Mouse (Mus musculus): ENCODE data around the gene Apoa1.

The Apoa1 gene

DNA sequence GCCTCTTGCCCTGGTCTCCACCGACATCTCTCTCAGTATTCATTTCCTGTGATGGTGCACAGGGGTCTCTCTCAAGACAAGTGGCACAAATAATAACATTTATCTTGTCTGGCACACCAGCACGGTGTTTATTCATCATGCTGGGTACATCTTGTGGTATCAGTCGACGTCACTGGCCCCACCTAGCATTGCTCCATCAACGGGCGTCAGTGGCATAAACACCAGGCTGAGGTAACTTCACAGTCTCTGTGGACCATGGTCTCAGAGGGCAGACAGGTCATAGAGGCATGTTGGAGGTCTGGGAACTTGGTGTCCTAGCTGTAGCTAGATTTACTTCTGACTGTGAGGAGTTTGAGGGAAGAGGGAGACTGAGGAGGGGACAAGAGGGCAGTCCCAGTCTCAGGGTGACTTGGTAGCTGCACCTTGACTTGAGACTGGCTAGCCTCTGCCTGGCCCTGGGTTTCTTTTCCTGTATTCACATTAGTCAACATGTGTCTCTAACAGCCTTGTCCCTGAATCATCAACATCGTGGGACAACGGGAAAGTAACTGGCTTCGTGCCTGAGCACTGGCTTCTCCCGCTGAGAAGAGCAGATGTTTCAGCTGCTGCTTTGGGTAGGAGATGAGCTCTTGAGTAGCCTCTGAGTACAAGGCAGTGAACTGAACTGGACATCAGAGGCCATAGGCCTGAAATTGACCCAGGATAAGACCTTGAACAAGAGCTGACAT lies 28.4 kb downstream of the Apoa1 start:
- CTCF ChIA-PET, result no interaction called here

DNA sequence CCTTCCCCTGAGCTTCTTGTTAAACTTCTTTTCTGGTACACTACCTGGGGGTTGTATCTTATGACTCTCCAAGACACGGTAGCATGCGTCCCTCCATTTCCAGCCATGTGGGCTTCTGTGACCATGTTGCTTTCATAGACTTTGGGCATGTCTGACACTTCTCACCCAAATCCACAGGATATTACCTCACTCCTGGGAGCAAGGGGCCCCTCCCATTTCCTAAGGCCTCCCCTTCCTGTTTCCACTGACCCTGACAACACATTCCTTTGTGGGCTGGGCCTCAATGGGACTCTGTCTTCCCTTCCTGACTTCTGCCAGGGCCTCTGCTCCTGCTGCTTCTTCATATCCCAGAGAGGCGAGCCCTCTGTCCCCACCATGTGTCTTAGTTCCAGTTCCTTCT lies 29.2 kb downstream of the Apoa1 start:
- CTCF ChIA-PET, result no interaction called here

DNA sequence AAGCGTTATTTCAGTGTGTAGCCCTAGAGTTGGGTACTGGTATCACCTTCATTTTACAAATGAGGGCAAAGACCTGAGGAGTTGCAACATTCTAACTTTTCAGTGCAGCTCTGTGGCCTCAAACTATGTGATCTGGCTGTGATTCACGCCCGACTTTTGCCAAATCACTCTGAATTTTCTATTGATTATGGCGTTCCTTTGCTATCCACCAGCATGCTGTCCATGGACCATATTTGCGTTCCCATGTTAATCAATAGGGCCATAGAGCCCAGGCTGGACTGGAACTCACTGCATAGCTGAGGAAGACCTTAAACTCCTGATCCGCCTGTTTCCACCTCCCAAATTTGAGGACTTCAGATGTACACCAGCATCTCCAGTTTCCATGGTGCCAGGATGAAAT lies 30.7 kb downstream of the Apoa1 start:
- CTCF ChIA-PET, result no interaction called here

DNA sequence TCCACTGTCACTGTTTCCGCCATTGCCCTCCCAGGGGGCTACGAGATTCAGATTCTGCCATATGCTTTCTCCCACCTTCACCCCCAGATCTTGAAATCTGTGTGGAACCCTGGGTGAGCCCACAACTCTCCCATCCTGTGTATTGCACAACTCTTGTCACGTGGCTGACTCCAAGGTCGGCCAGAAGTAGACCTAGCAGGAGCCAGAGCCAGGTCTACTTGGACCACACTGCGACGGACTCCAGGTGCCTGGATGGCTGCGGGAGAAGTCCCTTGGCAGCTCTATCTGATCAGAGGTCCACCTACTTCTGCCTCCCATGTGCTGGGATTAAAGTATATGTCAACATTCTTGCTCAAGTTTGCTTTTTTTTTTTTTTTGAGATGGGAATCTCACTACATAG lies 32.8 kb downstream of the Apoa1 start:
- CTCF ChIA-PET, result no interaction called here

DNA sequence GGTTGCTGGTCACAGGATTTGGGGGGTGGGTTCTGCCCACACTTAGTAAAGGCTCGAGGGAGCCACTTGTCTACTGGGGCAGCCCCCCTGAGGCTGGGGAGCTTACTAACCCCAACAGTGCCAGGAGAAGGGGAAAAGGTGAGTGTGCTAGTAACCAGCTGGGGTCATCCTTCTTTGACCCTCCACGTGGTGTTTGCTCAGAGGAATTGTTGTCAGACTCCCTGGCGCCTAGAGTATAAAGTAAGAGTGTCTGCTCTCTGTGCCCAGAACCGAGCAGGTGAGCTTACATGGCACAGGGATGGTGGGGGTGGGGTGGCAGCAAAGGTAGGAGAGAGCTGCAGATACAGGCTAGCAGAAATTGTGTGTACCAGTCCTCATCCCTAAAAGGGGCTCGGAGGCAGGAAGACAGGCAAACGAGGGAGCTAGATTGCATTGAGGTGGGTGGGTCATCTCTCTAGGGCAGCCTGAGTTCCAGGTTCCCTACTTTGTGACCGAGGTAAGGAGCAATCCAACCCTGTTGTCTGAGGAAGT lies 40.0 kb downstream of the Apoa1 start, which contains the start of gene Apoa5:
TSS of gene Apoa5 (plus strand) at position 291 of the 531 bp plus-strand sequence.
- CTCF ChIA-PET, result no interaction called here

DNA sequence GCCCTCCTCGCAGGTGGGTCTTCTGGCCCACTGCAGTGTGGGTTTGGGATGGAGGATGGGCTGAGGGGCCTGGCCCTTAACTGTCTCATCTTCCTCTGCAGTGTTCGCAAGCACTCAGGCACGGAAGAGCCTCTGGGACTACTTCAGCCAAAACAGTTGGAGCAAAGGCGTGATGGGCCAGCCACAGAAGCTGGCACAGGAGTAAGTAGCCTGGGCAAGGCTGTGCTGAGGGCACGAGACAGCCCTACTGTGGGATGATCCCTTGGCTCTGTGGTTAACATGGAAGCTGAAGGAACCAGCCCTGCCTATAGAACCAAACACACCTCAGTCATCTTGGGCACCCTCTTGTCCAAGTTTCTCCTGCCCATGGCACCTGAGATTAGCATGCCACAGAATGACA lies 40.7 kb downstream of the Apoa1 start:
- CTCF ChIA-PET, result no interaction called here

DNA sequence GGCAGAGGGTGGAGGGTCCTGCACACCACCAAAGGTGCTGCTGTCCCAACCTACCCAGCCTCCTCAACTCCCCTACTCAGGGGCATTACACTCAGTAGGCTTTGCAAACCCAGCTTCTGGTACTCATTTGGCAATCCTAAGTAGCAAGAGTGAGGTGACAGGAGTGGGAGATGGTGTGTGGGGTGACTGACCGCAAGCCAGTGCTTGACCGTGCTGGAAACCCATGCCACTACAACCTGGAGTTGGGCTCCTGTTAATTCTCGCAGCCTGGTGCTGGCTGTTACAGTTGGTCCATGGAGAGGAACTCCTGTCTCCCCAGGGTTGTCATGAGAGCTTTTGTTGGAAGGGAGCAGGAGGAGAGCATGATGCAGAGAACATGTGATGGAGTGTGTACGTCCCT lies 42.4 kb downstream of the Apoa1 start:
- CTCF ChIA-PET, result no interaction called here

DNA sequence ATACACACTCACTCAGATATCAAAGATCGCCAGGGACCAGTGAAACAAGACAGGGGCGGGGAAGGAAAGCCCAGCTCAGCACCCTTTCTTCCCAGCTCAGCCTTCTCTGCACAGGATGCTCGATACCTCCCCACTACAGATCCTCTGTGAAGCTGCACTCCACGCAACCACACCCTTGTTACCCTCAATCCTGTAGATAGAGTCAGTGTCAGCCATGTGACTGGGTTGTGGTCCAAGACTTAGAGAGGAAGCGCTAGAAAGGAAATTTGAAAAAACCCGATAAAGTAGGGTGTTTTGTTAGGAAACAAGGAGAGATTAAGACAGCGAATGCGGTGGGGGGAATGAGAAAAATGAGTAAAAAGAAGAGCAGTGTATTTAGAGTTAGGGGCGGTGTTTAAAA lies 43.7 kb downstream of the Apoa1 start:
- CTCF ChIA-PET, result no interaction called here

DNA sequence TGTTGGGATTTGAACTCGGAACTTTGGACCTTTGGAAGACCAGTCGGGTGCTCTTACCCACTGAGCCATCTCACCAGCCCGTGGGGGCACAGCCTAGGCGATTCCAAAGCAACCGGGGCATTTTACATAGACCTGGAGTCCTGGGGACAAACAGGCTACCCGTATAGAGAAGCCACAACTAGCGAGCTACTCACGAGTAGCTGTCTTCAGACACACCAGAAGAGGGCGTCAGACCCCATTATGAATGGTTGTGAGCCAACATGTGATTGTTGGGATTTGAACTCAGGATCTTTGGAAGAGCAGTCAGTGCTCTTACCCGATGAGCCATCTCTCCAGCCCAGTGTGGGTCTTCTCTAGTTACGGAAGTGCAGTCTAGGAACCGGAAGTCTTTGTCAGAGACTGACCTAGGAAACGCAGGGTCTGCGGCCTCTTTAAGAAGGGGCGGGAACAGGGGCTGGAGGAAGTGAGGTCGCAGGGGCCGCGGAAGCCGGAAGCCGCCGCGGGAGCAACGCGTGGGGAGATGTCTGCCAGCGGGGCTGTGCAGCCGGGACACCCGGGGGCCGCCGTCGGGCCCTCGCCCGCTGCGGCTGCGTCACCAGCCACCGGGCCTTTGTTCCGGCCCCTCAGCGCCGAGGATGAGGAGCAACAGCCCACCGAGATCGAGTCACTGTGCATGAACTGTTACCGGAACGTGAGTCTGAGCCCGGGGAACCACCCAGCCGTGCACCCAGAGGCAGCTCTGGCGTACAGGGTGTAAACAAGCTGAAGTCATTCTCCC lies 44.5 kb downstream of the Apoa1 start, which contains the start of gene Zpr1:
TSS of gene Zpr1 (plus strand) at position 388 of the 778 bp plus-strand sequence.
- CTCF ChIA-PET, result no interaction called here

DNA sequence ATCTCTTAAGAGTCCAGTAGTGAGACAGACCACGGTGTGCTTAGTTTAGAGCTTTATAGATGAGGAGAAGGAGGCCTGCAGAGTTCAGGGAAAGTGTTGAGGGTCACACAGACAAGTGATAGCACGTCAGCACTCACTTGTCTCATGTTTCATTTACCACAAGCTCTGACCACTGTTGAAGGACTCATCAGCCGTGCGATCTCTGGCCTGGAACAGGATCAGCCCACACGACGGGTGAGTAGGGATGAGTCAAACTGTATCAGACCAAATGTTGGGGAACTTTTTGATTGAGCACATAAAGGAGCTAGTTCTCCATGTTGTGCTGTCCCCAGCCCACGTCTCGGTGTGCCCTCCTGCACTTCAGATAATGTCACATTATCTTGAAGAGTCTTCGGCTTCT lies 46.1 kb downstream of the Apoa1 start:
- CTCF ChIA-PET, result no interaction called here
